Mouse (Mus musculus): ENCODE measurements around the gene Ptprd.

DNA sequence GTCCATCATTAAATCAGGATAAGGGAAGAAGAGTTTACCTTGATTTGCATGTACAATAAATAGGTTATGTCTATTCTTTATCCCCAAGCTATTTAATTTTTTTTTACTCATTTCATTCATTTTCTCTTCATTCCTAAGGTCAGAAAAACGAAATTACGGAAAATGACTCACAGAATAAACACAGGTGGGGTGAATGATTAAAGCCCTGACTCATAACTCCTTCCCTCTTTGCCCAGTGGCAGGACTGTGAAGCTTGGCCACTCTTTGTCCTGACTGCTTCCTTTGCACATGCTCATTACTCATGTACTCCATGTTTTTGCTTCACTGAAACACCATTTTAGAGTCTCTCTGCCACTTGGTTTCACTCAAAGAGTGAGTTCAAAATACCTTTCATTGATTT lies 24.1 kb upstream of the Ptprd start:
- TF ChIP-seq CTCF (conservative IDR thresholded peaks at IDR 0.05; ENCODE audit: low read length) (no peak), POU5F1 (IDR thresholded peaks at IDR 0.05; ENCODE audit: borderline replicate concordance, low read length) (no peak), NANOG (IDR thresholded peaks at IDR 0.05; ENCODE audit: borderline replicate concordance, low read length) (no peak)
